Mouse (Mus musculus): Measurements from ENCODE around the gene Pyroxd2. TPM values are rescaled to one million over a fixed set of nuclear protein-coding genes. Genes with fewer than 3 reads are reported as not detected.

Pyroxd2 gene
- polyA plus RNA-seq, 1 experiment from 2014 or later, result 3.5 TPM

DNA sequence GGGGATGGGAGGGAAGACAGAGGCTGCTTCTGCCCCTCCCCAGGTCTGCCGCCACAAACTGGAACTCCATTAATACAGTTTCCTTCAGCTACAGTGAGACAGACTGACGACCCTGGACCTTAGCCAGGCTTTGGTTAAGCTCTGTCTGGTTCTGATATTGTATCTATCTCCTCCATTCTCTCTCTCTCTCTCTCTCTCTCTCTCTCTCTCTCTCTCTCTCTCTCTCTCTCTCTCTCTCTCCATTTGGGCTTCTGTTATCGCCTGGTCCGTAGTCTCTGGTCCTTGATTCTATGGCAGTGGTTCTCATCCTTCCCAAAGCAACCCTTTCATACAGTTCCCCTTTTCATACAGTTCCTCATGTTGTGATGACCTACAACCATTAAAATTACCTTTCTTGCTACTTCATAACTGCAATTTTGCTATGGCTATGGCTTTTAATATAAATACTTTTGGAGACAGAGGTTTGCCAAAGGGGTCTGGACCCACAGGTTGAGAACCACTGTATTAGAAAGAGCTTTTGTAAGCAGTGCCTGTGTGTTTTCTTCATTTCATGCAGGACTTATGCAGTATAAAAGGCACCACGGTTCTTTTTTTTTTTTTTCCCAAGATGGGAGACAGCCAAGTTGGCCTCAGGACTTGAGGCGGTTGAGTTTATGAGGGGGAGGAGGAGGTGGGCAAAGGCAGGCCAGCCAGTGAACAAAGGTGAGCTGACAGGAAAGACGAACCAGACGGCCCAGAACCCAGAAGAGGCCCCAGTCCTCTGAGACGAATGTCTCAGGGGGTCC, 7.3 kb downstream of the Pyroxd2 start:
- peak overlapping the region; percentile 3; the same call in 1 of the 2 replicates for H3K27ac ChIP-seq (replicated peaks)
- peak overlapping the region; percentile 49 for H3K4me2 ChIP-seq

DNA sequence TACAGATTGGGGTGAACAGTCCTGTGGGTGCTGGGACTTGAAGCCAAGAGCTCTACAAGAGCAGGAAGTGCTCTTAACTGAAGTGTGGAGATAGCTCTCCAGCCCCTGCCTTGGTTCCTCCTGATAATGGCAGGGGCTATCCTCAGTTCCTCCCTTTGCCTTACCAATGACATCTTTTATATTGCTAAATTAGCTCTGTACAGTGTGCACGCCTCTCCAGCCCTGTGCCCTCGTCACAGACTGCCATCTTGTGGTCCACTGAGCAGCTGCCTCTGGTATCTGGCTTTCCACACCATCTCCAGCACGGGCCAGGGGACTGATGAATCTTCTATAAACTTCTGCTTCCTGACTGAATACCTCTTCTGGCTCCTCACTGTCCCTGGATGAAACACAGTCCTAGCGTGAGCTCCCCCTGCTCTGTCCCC, 8.4 kb downstream of the Pyroxd2 start:
- peak; percentile 69 for ATAC-seq (ENCODE audit: insufficient read depth)
- H3K9ac ChIP-seq, result no peak overlapping the region; the same call in 1 of the 2 replicates
- H3K27me3 ChIP-seq, result no peaks in the 10 kb centered on the region
- H3K4me1 ChIP-seq (replicated peaks), result peaks cover 31% of the 10 kb centered on the region
- H3K36me3 ChIP-seq (replicated peaks), result no peaks in the 10 kb centered on the region
- H3K27ac ChIP-seq (replicated peaks), result no peak overlapping the region
- 9% methylated on average over 4 of the region's 4 CpGs for whole genome bisulfite sequencing (ENCODE audit: insufficient replicate concordance)
- no peak overlapping the region for H3K4me3 ChIP-seq (replicated peaks)
- H3K4me2 ChIP-seq, result 0 out of 2 replicates have a peak overlapping the region, but pooled peaks have one; percentile 49
- no peaks in the 10 kb centered on the region for H3K9me3 ChIP-seq (replicated peaks)

More for the DNA sequence above, 7.3 kb downstream of the Pyroxd2 start:
- no peak for ATAC-seq (ENCODE audit: insufficient read depth)
- 26% methylated on average over 9 of the region's 9 CpGs for WGBS (ENCODE audit: insufficient replicate concordance)
- Histone ChIP-seq H3K4me1 (replicated peaks) (peaks cover 39% of the 10 kb centered on the region), H3K27me3 (no peaks in the 10 kb centered on the region), H3K4me3 (replicated peaks) (no peak overlapping the region), H3K9ac (no peak overlapping the region), H3K36me3 (replicated peaks) (no peaks in the 10 kb centered on the region), H3K9me3 (replicated peaks) (no peaks in the 10 kb centered on the region)

GRCm38 (mm10) chr19:42743261-42743660, 9.3 kb downstream of the Pyroxd2 start:
- H3K9ac ChIP-seq, result no peak overlapping the region
- no peak for ATAC-seq (ENCODE audit: insufficient read depth)
- no peaks in the 10 kb centered on the region for H3K27me3 ChIP-seq
- H3K4me2 ChIP-seq, result no peak overlapping the region
- H3K4me1 ChIP-seq (replicated peaks), result peaks cover 31% of the 10 kb centered on the region
- no peaks in the 10 kb centered on the region for H3K9me3 ChIP-seq (replicated peaks)
- H3K36me3 ChIP-seq (replicated peaks), result no peaks in the 10 kb centered on the region
- WGBS (ENCODE audit: insufficient replicate concordance), result 45% methylated on average over 16 of the region's 16 CpGs
- H3K27ac ChIP-seq (replicated peaks), result no peak overlapping the region
- no peak overlapping the region for H3K4me3 ChIP-seq (replicated peaks)

DNA sequence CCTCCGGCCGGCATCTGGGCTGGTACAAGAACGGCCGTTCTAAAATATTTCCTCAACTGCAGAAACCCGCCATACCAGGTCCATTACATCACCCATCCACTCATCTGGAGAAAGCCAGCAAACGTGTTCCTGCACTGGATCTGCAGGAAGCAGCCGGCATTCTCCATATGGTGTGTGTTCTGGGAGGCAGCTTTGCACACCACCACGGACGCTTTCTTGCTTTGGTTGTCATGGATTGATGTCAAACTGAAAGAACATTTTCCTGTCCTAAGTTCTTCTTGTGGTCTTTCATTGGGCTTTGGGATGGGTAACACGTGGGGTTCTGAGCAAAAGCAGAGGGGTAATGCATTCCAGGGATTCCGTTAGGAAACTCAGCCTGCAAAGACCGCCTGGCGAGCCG, 10.7 kb downstream of the Pyroxd2 start:
- Histone ChIP-seq H3K27me3 (no peaks in the 10 kb centered on the region), H3K4me1 (replicated peaks) (peaks cover 31% of the 10 kb centered on the region), H3K27ac (replicated peaks) (no peak overlapping the region), H3K9me3 (replicated peaks) (no peaks in the 10 kb centered on the region), H3K9ac (no peak overlapping the region), H3K36me3 (replicated peaks) (no peaks in the 10 kb centered on the region), H3K4me3 (replicated peaks) (no peak overlapping the region), H3K4me2 (no peak overlapping the region)
- 73% methylated on average over 14 of the region's 14 CpGs for WGBS (ENCODE audit: insufficient replicate concordance)
- no peak for ATAC-seq (ENCODE audit: insufficient read depth)

DNA sequence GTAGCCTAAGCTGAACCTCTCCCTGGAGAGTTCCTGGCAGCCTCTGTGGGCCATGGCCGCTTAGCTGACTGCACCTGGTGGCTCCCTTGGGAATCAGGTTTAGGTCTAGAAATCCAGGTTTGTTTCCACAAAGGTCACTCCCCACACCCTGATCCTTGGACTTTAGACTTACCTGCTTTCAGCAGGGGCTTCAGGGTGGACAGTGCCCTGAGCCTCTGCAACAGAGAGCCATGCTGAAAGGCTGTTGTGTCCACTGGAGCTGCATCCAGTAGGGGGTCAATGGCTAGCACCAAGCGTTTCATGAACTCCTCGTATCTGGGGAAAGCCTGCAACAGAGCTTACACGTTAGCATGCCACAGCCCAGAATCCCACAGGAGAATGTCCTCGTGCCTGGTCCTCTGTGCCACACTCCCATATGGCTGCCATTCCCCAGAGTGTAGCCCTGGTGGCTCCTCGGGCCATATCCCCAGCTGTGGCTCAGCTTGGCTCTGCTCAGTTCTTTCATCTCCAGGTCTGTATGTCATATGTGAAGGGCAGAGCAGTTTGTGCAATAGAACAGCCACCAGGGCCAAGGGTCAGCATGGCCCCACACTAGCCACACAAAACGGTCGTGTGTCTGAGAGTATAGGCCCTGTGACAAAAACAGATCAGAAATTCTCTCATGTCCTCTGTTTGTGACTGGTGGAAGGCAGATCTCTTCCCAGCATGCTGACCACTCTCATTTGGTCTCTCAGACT, 12.2 kb downstream of the Pyroxd2 start:
- Histone ChIP-seq H3K27me3 (no peaks in the 10 kb centered on the region), H3K4me1 (replicated peaks) (peaks cover 20% of the 10 kb centered on the region), H3K9me3 (replicated peaks) (no peaks in the 10 kb centered on the region), H3K36me3 (replicated peaks) (no peaks in the 10 kb centered on the region), H3K4me2 (no peak overlapping the region), H3K4me3 (replicated peaks) (no peak overlapping the region), H3K27ac (replicated peaks) (no peak overlapping the region), H3K9ac (no peak overlapping the region)
- peak; percentile 33; the same call in 1 of the 2 replicates for ATAC-seq (ENCODE audit: insufficient read depth)
- WGBS (ENCODE audit: insufficient replicate concordance), result 49% methylated on average over 8 of the region's 8 CpGs

DNA sequence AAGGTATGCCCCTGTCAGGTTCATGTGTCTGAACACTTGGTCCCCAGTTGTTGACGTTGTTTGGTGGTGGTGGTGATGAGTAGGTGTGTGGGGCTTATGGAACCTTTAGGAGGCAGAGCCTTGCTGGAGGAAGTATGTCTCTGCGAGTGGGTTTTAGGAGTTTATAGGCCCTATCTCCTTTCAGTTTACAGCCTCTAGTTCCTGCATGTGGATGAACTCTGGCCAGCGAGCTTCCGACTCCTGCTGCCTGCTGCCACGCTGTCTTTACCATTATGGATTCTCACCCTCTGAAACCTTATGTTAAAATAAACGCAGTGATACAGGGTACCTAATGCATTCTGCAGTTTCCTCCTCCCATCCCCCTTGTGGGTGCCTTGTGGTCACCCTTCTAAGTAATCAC, 12.8 kb downstream of the Pyroxd2 start:
- peaks cover 14% of the 10 kb centered on the region for H3K4me1 ChIP-seq (replicated peaks)
- 45% methylated on average over 6 of the region's 6 CpGs for WGBS (ENCODE audit: insufficient replicate concordance)
- no peak overlapping the region for H3K27ac ChIP-seq (replicated peaks)
- no peak overlapping the region for H3K9ac ChIP-seq
- no peaks in the 10 kb centered on the region for H3K27me3 ChIP-seq
- H3K4me2 ChIP-seq, result no peak overlapping the region
- H3K4me3 ChIP-seq (replicated peaks), result no peak overlapping the region
- no peak for ATAC-seq (ENCODE audit: insufficient read depth)
- no peaks in the 10 kb centered on the region for H3K36me3 ChIP-seq (replicated peaks)
- H3K9me3 ChIP-seq (replicated peaks), result no peaks in the 10 kb centered on the region

DNA sequence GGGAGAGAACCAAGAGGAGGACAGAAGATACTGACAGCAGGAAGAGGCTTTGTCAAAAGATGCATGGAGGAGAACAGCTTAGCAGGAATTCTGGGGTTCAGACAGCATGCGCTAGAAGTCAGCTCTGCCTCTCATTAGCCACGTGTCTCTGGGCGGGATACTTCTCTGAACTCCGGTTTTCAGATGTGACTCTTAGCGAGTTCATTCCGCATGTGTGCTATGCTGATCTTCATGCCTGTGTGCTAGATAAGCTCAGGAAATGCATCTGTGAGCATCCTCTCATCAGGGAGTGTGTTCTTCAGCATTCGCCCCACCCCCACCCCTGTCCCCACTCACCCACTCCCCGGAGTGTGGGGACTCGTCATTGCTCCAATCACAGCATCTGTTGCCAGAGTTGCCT, 14.8 kb downstream of the Pyroxd2 start:
- no peaks in the 10 kb centered on the region for H3K36me3 ChIP-seq (replicated peaks)
- 49% methylated on average over 9 of the region's 9 CpGs for WGBS (ENCODE audit: insufficient replicate concordance)
- ATAC-seq (ENCODE audit: insufficient read depth), result no peak

DNA sequence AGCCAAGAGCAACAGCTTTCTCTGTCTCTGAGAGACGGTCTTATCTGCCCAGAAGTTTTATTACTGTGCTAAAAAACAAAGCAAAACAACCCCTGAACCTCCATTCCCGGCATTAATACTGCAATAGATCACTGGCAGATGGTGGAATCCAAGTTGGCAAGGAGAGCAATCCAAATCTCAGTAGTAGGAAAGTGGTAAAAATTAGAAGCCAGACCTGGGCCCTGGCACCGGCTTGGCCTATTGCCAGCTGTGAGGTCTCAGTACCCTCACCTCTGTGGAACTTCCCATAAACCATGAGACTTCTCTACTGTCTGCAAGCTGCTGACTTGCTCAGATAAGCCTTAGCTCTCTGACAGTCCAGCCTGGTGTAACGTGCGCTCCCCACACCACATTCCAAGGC, 17.6 kb downstream of the Pyroxd2 start:
- Histone ChIP-seq H3K4me2 (no peak overlapping the region), H3K27ac (replicated peaks) (no peak overlapping the region), H3K27me3 (no peaks in the 10 kb centered on the region), H3K4me3 (replicated peaks) (no peak overlapping the region), H3K9ac (no peak overlapping the region), H3K9me3 (replicated peaks) (no peaks in the 10 kb centered on the region), H3K4me1 (replicated peaks) (peaks cover 3% of the 10 kb centered on the region; the same call in 1 of the 2 replicates), H3K36me3 (replicated peaks) (no peaks in the 10 kb centered on the region)
- WGBS (ENCODE audit: insufficient replicate concordance), result 36% methylated on average over 5 of the region's 5 CpGs
- ATAC-seq (ENCODE audit: insufficient read depth), result no peak

More for the DNA sequence above, 14.8 kb downstream of the Pyroxd2 start:
- Histone ChIP-seq H3K9ac (no peak overlapping the region), H3K27me3 (no peaks in the 10 kb centered on the region), H3K4me2 (no peak overlapping the region), H3K9me3 (replicated peaks) (no peaks in the 10 kb centered on the region), H3K27ac (replicated peaks) (no peak overlapping the region), H3K4me1 (replicated peaks) (peaks cover 3% of the 10 kb centered on the region; the same call in 1 of the 2 replicates), H3K4me3 (replicated peaks) (no peak overlapping the region)

- no peak overlapping the region for H3K9ac ChIP-seq
- peaks cover 4% of the 10 kb centered on the region; the same call in 1 of the 2 replicates for H3K4me1 ChIP-seq (replicated peaks)
- no peak overlapping the region for H3K4me2 ChIP-seq
- no peak overlapping the region for H3K27ac ChIP-seq (replicated peaks)
- H3K9me3 ChIP-seq (replicated peaks), result no peaks in the 10 kb centered on the region
- H3K36me3 ChIP-seq (replicated peaks), result no peaks in the 10 kb centered on the region
- ATAC-seq (ENCODE audit: insufficient read depth), result no peak
- no peak overlapping the region for H3K4me3 ChIP-seq (replicated peaks)
- no peaks in the 10 kb centered on the region for H3K27me3 ChIP-seq
- 69% methylated on average over 4 of the region's 4 CpGs for WGBS (ENCODE audit: insufficient replicate concordance)
These were observed 25.2 kb downstream of the Pyroxd2 start for GRCm38 (mm10) chr19:42727424-42727823.

DNA sequence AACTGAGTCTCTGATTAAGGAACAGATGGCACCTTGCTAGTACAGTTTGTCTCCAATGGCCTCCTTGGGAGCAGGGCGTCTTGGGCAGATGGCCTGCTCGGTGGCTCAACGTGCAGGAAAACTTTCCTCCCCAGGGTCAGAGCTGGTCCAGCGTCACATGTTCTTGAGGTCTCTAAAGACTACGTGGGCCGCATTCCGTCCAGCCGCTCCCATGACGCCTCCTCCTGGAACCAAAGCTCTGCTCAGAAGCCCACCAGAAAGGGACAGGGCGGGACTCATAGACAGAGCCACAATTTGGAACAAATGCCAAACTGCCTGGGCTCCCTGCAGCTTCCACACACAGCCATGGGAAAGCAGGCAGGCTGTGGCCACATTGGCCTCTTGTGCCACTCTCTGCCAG, 25.8 kb downstream of the Pyroxd2 start:
- Histone ChIP-seq H3K9ac (no peak overlapping the region), H3K27me3 (no peaks in the 10 kb centered on the region), H3K9me3 (replicated peaks) (no peaks in the 10 kb centered on the region), H3K4me2 (no peak overlapping the region), H3K4me3 (replicated peaks) (no peak overlapping the region), H3K27ac (replicated peaks) (no peak overlapping the region), H3K36me3 (replicated peaks) (no peaks in the 10 kb centered on the region), H3K4me1 (replicated peaks) (peaks cover 9% of the 10 kb centered on the region; the same call in 1 of the 2 replicates)
- ATAC-seq (ENCODE audit: insufficient read depth), result no peak
- 75% methylated on average over 10 of the region's 10 CpGs for WGBS (ENCODE audit: insufficient replicate concordance)

DNA sequence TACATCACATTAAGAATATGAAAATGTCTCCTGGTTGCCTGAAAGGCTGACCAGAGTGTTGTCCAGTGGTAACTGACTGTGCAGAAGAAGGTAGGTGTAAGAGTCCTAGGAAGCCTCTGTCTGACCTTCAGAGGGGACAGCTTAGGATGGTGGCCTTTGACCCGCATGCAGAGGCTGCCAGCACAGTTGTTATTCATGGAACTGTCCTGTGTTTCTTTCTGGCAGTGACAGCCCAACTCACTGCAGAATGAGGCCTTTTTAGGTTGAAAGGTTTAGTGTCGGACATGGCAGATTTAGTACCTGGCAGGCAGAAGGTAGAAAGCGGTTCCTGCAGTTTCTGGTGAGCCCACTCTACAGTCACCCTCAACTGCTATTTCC, 26.6 kb downstream of the Pyroxd2 start:
- Histone ChIP-seq H3K4me2 (no peak overlapping the region), H3K27me3 (no peaks in the 10 kb centered on the region), H3K4me3 (replicated peaks) (no peak overlapping the region), H3K27ac (replicated peaks) (no peak overlapping the region), H3K4me1 (replicated peaks) (peaks cover 9% of the 10 kb centered on the region; the same call in 1 of the 2 replicates), H3K9ac (no peak overlapping the region), H3K36me3 (replicated peaks) (no peaks in the 10 kb centered on the region), H3K9me3 (replicated peaks) (no peaks in the 10 kb centered on the region)
- WGBS (ENCODE audit: insufficient replicate concordance), result 66% methylated on average over 3 of the region's 3 CpGs
- no peak for ATAC-seq (ENCODE audit: insufficient read depth)

All from liver, embryonic 15.5 days (tissue).